Mouse (Mus musculus) stomach, embryonic 15.5 days (tissue): Measurements from ENCODE around the gene BC051019. TPM values are rescaled to one million over a fixed set of nuclear protein-coding genes. Genes with fewer than 3 reads are reported as not detected.

Source experiments
- ATAC-seq: fragments of 200-750 bp; cut with Nextera tagmentation; 2 replicates; pipeline ENCODE4 v1.8.0; 2017; ENCODE audit warnings: low read depth, moderate number of reproducible peaks, moderate TSS enrichment; ENCODE audit not compliant: insufficient read depth, low FRiP score
- H3K27ac ChIP-seq: fragments of 300-500 bp; sonication (generic); 2 replicates; pipeline ENCODE4 v1.5.1; 2015; ENCODE audit warnings: mild to moderate bottlenecking, inconsistent platforms
- H3K27me3 ChIP-seq: fragments of 300-500 bp; sonication (generic); replicated peaks from 2 replicates; pipeline ENCODE4 v1.6.1; 2015; ENCODE audit warnings: inconsistent platforms
- H3K36me3 ChIP-seq: fragments of 300-500 bp; sonication (generic); 2 replicates; pipeline ENCODE4 v1.6.1; 2015; ENCODE audit warnings: inconsistent platforms
- H3K4me1 ChIP-seq: fragments of 300-500 bp; sonication (generic); 2 replicates; pipeline ENCODE4 v1.6.1; 2015; ENCODE audit warnings: inconsistent platforms
- H3K4me2 ChIP-seq: fragments of 300-500 bp; sonication (generic); 2 replicates; pipeline ENCODE4 v1.6.1; 2015; ENCODE audit warnings: mild to moderate bottlenecking, inconsistent platforms
- H3K4me3 ChIP-seq: fragments of 300-500 bp; sonication (generic); replicated peaks from 2 replicates; pipeline ENCODE4 v1.5.1; 2015; ENCODE audit warnings: inconsistent platforms
- H3K9ac ChIP-seq: fragments of 300-500 bp; sonication (generic); 2 replicates; pipeline ENCODE4 v1.6.1; 2015; ENCODE audit warnings: inconsistent platforms
- H3K9me3 ChIP-seq: fragments of 300-500 bp; sonication (generic); 2 replicates; pipeline ENCODE4 v1.6.1; 2016; ENCODE audit warnings: inconsistent platforms
- WGBS: fragments of 180-500 bp; shearing (Covaris S2); methylation state at CpG from one replicate; pipeline ENCODE4 v1.1.7; 2015; 5-methylcytosine and 5-hydroxymethylcytosine counted together
- polyA plus RNA-seq: library from polyadenylated mRNA; unstranded; fragments of >200 nt; fragmentation: Nextera tagmentation; extraction: Ambion mirVana; gene quantifications from 2 replicates; pipeline ENCODE4 v1.2.1, GENCODE M21; 2015

The BC051019 gene
- polyA plus RNA-seq, 1 experiment from 2014 or later, result 0.33 TPM

DNA sequence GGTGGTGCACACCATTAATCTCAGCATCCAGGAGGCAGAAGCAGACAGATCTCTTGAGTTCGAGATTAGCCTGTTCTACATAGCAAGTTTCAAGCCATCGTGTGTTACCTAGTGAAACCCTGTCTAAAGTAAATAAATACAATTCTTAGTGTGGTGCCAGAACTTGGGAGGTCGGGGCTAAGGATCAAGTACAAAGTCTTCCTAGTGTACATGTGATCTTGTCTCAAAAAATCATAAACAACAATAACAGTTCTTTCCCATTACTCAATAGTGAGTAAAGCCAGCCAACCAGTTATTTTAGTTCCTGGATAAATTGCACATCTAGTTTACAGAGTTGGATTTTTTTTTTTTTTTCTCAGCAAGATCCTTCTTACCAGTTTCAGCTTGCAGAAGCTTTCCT lies 19.2 kb downstream of the BC051019 start:
- H3K27ac ChIP-seq, result peak overlapping the region; percentile 79; the same call in 1 of the 2 replicates
- no peaks in the 10 kb centered on the region for H3K36me3 ChIP-seq
- H3K4me2 ChIP-seq, result peak overlapping the region; percentile 81
- H3K9ac ChIP-seq, result no peak overlapping the region
- H3K9me3 ChIP-seq, result no peaks in the 10 kb centered on the region
- peak overlapping the region; percentile 73 for H3K4me3 ChIP-seq
- H3K27me3 ChIP-seq, result no peaks in the 10 kb centered on the region
- 0 out of 2 replicates have a peak, but pooled peaks cover 2% of the 10 kb centered on the region for H3K4me1 ChIP-seq
- 54% methylated on average over 3 of the region's 3 CpGs for WGBS
- ATAC-seq, result no peak

DNA sequence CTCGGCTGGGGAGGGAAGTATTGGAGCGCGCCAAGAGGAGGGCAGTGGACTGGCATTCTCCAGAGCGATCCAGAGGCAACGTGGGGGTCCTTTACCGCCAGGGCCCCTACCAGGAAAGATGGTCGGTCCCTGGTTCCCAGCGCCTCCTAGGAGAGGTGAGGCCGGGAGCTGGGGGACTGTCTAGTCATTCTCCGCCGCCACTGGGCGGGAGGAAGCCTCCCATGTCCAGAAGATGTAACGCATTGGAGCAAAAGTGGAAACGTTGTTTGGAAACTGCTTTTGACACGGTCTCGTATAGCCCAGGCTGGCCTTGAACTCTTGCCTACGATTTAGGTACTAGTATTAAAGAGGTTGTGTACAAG lies 19.7 kb downstream of the BC051019 start:
- peak overlapping the region; percentile 80 for H3K9ac ChIP-seq
- under 1% methylated on average over 17 of the region's 17 CpGs for WGBS
- peak overlapping the region; percentile 73 for H3K4me3 ChIP-seq
- H3K9me3 ChIP-seq, result no peaks in the 10 kb centered on the region
- no peaks in the 10 kb centered on the region for H3K27me3 ChIP-seq
- no peak for ATAC-seq
- H3K36me3 ChIP-seq, result no peaks in the 10 kb centered on the region
- peak overlapping the region; percentile 79 for H3K27ac ChIP-seq
- H3K4me1 ChIP-seq, result 0 out of 2 replicates have a peak, but pooled peaks cover 2% of the 10 kb centered on the region
- peak overlapping the region; percentile 81 for H3K4me2 ChIP-seq

DNA sequence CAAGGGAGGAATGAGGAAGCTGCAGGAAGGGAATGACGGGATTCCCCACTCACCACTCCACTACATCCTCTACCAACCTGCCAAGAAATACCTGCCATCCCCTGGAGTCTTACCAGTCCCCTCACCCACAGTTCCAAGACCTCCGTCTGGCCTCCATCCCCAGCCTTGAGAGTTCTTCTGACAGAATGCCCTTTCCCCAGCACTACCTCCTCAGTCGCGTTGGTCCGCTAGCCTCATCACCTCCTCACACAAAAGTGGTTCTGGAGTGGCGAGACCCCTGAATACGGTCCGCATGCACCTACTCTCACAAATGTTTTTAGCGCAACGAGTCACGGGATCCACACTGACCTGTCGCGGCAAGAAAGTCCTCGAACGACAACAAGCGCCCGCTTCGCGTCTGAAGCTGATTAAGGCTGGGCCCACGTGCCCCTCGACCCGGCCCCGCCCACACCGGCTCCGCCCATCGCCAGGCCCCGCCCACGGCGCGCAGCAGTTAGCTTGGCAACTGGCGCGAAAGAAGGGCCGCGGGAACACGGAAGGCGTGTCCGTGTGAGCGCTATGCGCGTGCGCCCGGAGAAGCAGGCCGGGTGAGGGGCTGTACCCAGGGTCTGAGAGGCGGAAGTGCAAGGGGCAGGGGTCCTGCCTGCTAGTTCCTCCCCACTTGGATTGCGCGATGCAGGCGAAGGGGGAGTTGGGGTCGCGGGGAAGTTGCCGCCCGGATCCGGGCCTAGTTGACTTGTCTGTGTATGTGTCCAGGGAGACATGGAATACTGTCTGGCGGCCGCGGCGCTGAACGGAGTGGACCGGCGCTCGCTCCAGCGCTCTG lies 20.2 kb downstream of the BC051019 start, which contains the start of the genes St5 and Akip1:
Gene St5, minus strand, starts transcription at position 416 of the 826 bp plus-strand sequence.
Gene Akip1, plus strand, starts transcription at position 501 of the 826 bp plus-strand sequence.
- 1% methylated on average over 61 of the region's 61 CpGs for WGBS
- ATAC-seq, result peak; percentile 95
- no peaks in the 10 kb centered on the region for H3K27me3 ChIP-seq

GRCm38 (mm10) chr7:109702721-109703120 lies 20.9 kb downstream of the BC051019 start:
- Histone ChIP-seq H3K36me3 (no peaks in the 10 kb centered on the region), H3K4me1 (0 out of 2 replicates have a peak, but pooled peaks cover 2% of the 10 kb centered on the region), H3K27me3 (no peaks in the 10 kb centered on the region), H3K4me2 (no peak overlapping the region), H3K27ac (no peak overlapping the region), H3K9ac (no peak overlapping the region), H3K4me3 (no peak overlapping the region), H3K9me3 (no peaks in the 10 kb centered on the region)
- ATAC-seq, result no peak
- WGBS, result 50% methylated on average over 4 of the region's 4 CpGs

More for the DNA sequence above, 20.2 kb downstream of the BC051019 start, which contains the start of the genes St5 and Akip1:
- peak within 1 kb of the TSS; percentile 81 for H3K4me2 ChIP-seq
- H3K9me3 ChIP-seq, result no peaks in the 10 kb centered on the region
- 0 out of 2 replicates have a peak, but pooled peaks cover 2% of the 10 kb centered on the region for H3K4me1 ChIP-seq
- peak within 1 kb of the TSS; percentile 80 for H3K9ac ChIP-seq
- peak within 1 kb of the TSS; percentile 73 for H3K4me3 ChIP-seq
- H3K27ac ChIP-seq, result peak within 1 kb of the TSS; percentile 79
- H3K36me3 ChIP-seq, result no peaks in the 10 kb centered on the region

- Histone ChIP-seq H3K9me3 (no peaks in the 10 kb centered on the region), H3K27me3 (no peaks in the 10 kb centered on the region), H3K4me1 (0 out of 2 replicates have a peak, but pooled peaks cover 2% of the 10 kb centered on the region), H3K27ac (no peak overlapping the region), H3K4me3 (no peak overlapping the region), H3K4me2 (no peak overlapping the region), H3K36me3 (no peaks in the 10 kb centered on the region), H3K9ac (no peak overlapping the region)
- ATAC-seq, result no peak
Observed at GRCm38 (mm10) chr7:109700213-109700612, 23.4 kb downstream of the BC051019 start.

DNA sequence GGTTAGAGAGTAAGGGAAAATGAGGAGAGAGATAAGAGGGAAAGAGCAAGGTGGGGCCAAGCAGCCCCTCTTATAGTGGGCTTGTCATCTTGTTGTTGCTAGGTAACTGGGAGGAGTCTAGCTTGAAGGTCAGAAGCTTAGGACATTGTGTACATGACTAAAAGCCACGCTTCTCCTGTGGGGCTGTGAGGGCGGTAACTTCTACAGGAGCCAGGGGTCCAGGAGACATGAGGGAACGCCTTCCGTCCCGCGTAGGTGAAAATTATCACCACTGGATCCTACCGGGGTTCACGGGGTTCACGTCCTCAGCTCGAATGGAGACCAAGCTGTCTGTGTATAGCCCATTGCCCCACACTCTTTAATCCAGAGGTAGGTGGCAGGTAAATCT lies 28.3 kb downstream of the BC051019 start:
- no peak overlapping the region for H3K4me2 ChIP-seq
- ATAC-seq, result no peak
- WGBS, result 88% methylated on average over 10 of the region's 10 CpGs

DNA sequence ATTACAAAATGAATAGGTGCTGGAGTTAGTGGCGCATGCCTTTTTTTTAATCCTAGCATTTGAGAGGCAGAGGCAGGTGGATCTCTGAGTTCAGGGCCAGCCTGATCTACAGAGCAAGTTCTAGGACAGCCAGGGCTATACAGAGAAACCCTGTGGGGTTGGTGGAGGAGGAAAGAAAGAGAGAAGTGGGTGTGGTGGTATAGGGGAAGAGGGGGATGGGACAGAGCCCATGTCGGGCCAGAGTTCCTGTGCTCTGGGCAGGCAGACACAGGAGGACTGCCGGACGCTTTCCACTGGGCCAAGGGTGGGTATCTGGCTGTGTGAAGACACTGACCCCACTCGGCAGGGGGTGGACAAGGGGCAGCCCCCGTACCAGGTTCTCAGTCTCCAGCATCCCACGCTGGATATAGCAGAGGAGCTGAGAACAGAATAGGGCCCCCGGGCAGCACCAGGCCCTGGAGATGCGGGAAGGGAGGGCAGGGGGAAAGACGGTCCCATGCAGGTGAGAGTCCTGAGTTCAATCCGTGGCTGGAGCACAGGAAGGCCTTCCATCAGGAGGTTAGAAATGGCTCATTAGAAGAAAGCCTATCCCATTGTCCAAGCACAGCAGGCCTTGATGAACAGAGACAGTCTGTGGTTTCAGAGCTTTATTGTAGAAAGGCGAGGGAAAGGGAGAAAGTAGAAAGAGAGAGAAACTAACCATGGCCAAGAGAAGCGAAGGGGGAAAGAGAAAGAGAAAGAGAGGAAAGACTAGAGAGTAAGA lies 28.9 kb downstream of the BC051019 start:
- no peak overlapping the region for H3K27ac ChIP-seq
- H3K4me1 ChIP-seq, result no peaks in the 10 kb centered on the region
- WGBS, result 84% methylated on average over 13 of the region's 13 CpGs
- no peaks in the 10 kb centered on the region for H3K36me3 ChIP-seq
- peak; percentile 39; the same call in 1 of the 2 replicates for ATAC-seq
- H3K4me3 ChIP-seq, result no peak overlapping the region
- no peaks in the 10 kb centered on the region for H3K27me3 ChIP-seq
- no peaks in the 10 kb centered on the region for H3K9me3 ChIP-seq
- no peak overlapping the region for H3K4me2 ChIP-seq
- no peak overlapping the region for H3K9ac ChIP-seq

More for the DNA sequence above, 28.3 kb downstream of the BC051019 start:
- Histone ChIP-seq H3K9me3 (no peaks in the 10 kb centered on the region), H3K4me1 (no peaks in the 10 kb centered on the region), H3K36me3 (no peaks in the 10 kb centered on the region), H3K9ac (no peak overlapping the region), H3K27ac (no peak overlapping the region), H3K4me3 (no peak overlapping the region), H3K27me3 (no peaks in the 10 kb centered on the region)

DNA sequence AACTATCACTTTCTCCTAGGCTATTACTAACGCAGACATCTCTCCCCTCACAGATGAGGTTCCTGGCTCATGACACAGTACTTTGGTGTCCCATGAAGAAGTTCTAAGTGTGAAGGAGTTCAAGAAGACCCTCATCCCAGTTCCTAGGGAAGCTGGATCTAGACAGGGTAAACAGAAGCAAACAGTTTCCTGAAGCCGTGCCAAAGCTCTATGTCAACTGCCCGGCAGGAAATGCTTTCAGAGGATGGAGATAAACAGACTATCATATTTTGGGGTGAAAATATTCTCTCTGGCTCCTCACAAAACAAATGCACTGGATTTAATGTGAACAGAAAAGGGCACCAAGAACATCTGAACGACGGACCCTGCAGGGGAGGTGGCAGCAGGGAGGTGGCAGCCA lies 32.7 kb downstream of the BC051019 start:
- Histone ChIP-seq H3K4me2 (no peak overlapping the region), H3K27ac (no peak overlapping the region), H3K9me3 (no peaks in the 10 kb centered on the region), H3K4me3 (no peak overlapping the region), H3K9ac (no peak overlapping the region), H3K36me3 (no peaks in the 10 kb centered on the region), H3K4me1 (no peaks in the 10 kb centered on the region), H3K27me3 (no peaks in the 10 kb centered on the region)
- 62% methylated on average over 5 of the region's 5 CpGs for WGBS
- no peak for ATAC-seq

DNA sequence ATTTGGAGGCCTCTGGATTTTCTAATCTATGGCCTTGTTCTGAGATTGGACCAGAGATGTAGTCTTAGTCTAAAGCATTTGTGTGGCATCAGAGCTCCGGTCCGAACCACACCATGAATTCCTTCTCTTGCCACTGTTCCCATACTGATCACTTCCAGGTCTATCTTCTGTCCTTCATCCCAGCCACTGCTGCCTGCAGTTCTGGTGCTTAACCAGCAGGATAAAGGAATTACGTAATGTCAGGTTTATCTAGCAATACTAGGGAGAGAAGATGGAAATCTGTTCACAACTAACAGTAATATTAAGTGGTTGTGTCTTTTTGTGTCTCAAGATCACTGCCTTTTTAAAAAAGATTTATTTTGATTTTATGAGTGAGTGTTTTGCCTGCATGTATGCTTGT lies 33.5 kb downstream of the BC051019 start:
- no peaks in the 10 kb centered on the region for H3K27me3 ChIP-seq
- H3K36me3 ChIP-seq, result no peaks in the 10 kb centered on the region
- 0 out of 2 replicates have a peak, but pooled peaks cover 3% of the 10 kb centered on the region for H3K4me1 ChIP-seq
- H3K27ac ChIP-seq, result no peak overlapping the region
- H3K9me3 ChIP-seq, result no peaks in the 10 kb centered on the region
- H3K4me3 ChIP-seq, result no peak overlapping the region
- WGBS, result 85% methylated on average over 3 of the region's 3 CpGs
- H3K4me2 ChIP-seq, result no peak overlapping the region
- ATAC-seq, result no peak
- no peak overlapping the region for H3K9ac ChIP-seq

DNA sequence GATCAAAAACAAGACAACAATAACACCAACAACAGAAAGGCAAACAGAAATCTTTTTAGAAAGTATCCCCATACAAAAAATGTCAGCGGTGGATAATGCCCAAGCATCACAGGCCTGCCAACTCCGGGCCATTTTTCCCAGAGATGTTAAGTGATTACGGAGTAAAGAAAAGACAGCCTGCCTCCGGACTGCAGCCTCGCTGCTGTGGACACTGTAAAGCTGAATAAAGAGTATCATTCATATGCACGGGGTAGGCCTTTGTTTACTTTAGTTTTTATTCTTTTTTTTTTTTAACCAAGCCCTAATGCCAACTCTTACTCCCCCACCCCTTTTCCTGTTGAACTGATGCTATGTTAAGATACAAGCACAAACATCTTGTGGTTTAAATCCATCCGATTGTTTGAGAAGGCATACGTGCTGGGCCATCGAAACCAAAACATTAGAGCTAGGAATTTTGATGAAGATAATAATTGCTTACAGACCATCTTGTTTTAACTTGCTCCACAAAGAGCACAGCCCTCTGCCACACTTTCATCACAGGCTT lies 37.0 kb downstream of the BC051019 start:
- no peak overlapping the region for H3K4me3 ChIP-seq
- ATAC-seq, result no peak
- 0 out of 2 replicates have a peak, but pooled peaks cover 3% of the 10 kb centered on the region for H3K4me1 ChIP-seq
- no peak overlapping the region for H3K9ac ChIP-seq
- no peaks in the 10 kb centered on the region for H3K27me3 ChIP-seq
- H3K36me3 ChIP-seq, result no peaks in the 10 kb centered on the region
- H3K27ac ChIP-seq, result no peak overlapping the region
- H3K4me2 ChIP-seq, result no peak overlapping the region; the same call in 1 of the 2 replicates
- H3K9me3 ChIP-seq, result no peaks in the 10 kb centered on the region
- WGBS, result 24% methylated on average over 9 of the region's 9 CpGs

- Histone ChIP-seq H3K4me1 (0 out of 2 replicates have a peak, but pooled peaks cover 3% of the 10 kb centered on the region), H3K4me3 (no peak overlapping the region), H3K9me3 (no peaks in the 10 kb centered on the region), H3K36me3 (no peaks in the 10 kb centered on the region), H3K27me3 (no peaks in the 10 kb centered on the region), H3K4me2 (no peak overlapping the region), H3K9ac (no peak overlapping the region), H3K27ac (no peak overlapping the region)
- ATAC-seq, result no peak
- 94% methylated on average over 1 of the region's 1 CpGs for WGBS
Observed at GRCm38 (mm10) chr7:109680879-109681278, 42.8 kb downstream of the BC051019 start.
